Mouse (Mus musculus) lung, adult 2 months (tissue): Measurements from ENCODE around the gene Ftl1.

Experiments used
- CTCF ChIP-seq: fragments of 200-500 bp; IDR thresholded peaks from 2 replicates; pipeline ENCODE4 v1.5.1; 2011; ENCODE audit warnings: mild to moderate bottlenecking, low read length, control low read depth; ENCODE audit not compliant: insufficient read depth
- POLR2A ChIP-seq: fragments of 200-500 bp; IDR thresholded peaks from 2 replicates; pipeline ENCODE4 v1.6.1; 2011; ENCODE audit warnings: low read depth, mild to moderate bottlenecking, control low read depth, low read length, borderline replicate concordance; ENCODE audit errors: extremely low read depth

GRCm38 (mm10) chr7:45486158-45486557, 26.5 kb upstream of the Ftl1 start:
- TF ChIP-seq CTCF (no peak), POLR2A (no peak)
